Mouse (Mus musculus): Measurements from ENCODE around the gene Mcl1.

Gene Mcl1

DNA sequence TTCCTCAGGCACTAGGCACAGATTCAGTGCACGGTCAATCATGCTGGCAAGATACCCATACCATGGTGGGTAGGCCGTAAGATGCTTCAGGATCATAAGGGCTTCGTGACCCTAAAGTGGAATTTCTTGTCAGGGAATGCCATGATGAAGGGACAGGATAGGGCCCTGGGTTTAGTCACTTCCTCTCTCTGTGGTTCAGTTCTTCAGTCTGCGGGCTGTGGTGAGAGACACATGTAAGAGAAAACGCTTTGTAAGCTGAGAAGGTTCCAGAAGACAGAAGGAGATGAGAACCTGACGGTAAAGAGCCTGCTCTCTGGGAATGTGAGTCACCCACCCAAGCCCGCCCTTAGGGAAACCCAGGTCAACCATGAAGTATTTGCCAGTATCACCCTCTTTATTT, 48.9 kb downstream of the Mcl1 start:
- no peak for DNase-seq (ENCODE audit: low spot score in 2 of 2)

DNA sequence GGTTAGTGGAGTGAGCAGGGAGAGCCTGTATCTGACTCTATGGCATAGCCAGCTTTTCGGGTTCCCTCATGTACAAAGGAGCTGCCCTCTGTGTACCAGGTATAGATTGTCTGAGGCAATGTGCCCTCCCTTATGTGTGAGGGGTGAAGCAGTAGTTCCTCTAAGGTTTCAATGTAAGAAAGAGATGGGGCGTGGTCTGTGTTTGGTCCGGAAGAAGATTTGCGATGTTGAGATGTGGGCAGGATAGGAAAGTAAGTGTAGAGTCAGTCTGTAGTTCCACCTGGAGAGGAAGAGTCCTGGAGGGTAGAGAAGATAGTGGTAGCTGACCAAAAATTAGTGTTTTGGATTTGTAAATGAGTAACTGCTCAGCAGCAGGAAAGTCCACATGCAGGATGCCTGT, 50.5 kb downstream of the Mcl1 start:
- no peak for DNase-seq (ENCODE audit: low spot score in 2 of 2)

DNA sequence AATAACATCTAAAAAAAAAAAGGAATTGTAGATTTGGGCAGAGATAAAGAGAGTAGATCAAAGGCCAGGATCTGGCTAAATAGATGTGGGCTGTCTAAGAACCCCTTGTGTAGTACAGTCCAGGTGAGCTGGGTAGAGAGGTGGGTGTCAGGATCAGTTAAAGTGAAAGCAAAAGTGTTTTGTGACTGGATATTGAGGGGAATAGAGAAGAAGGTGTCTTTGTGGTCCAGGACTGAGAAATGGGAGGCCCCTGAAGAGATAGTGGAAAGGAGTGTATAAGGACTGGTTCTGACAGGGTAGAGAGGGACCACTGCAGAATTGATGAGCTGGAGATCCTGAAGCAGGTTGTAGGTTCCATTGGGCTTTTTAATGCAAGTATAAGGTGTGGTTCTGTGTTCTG, 51.4 kb downstream of the Mcl1 start:
- DNase-seq (ENCODE audit: low spot score in 2 of 2): no peak
